Mouse (Mus musculus): ENCODE data around the gene Abcc6. TPM values are rescaled to one million over a fixed set of nuclear protein-coding genes. Genes with fewer than 3 reads are reported as not detected.

Abcc6 gene
- polyA plus RNA-seq, 1 experiment = not detected

- no peak for TF ChIP-seq GATA1 (IDR thresholded peaks at IDR 0.05; ENCODE audit: borderline replicate concordance, low read length)
- TF ChIP-seq FLI1 (IDR thresholded peaks at IDR 0.05; ENCODE audit: low read length) = peak; percentile 91
- Histone ChIP-seq H3K4me1 (peaks cover 62% of the 10 kb centered on the region), H3K4me3 (replicated peaks) (peak overlapping the region; percentile 93), H3K27me3 (replicated peaks) (no peaks in the 10 kb centered on the region), H3K9me3 (peaks cover 23% of the 10 kb centered on the region), H3K36me3 (replicated peaks; ENCODE audit: low read length) (peaks cover 27% of the 10 kb centered on the region)
These were observed 107.0 kb downstream of the Abcc6 start for GRCm38 (mm10) chr7:45922928-45923761.

DNA sequence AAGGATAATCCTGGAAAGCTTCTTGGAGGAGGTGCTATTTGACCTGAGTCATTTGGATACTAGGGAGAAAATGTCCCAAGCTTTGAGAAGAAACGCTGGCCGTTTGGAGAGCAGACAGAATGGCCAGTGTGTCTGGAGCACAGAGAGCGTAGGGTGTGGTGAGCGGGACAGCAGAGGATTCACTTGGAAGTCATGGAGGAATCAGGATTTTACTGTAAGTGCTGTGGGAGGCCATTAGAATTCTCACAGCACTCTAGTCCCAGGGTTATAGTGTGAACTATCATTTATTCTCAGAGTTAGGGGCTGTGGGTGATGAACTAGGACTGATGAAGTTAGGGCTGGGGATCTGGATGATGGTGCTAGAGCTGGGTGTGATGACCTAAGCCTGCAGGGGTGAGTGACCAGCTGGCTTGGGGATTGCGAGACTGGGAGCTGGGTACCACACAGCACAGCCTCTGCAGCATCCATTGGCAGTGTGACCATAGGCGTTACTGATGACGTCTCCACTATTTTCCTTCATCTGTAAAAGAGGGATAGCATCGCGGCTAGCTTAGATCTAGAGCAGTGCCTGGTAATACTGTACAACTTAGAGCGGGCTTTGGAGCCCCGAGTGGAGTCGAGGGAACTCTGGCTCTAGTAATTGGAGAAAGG is 108.0 kb downstream of the Abcc6 start:
- Histone ChIP-seq H3K27me3 (replicated peaks) (no peaks in the 10 kb centered on the region), H3K4me1 (peaks cover 73% of the 10 kb centered on the region), H3K9me3 (peaks cover 13% of the 10 kb centered on the region), H3K4me3 (replicated peaks) (peak overlapping the region; percentile 93), H3K36me3 (replicated peaks; ENCODE audit: low read length) (peaks cover 34% of the 10 kb centered on the region)
- no peak for TF ChIP-seq FLI1 (IDR thresholded peaks at IDR 0.05; ENCODE audit: low read length)
- no peak for TF ChIP-seq GATA1 (IDR thresholded peaks at IDR 0.05; ENCODE audit: borderline replicate concordance, low read length)

- TF ChIP-seq FLI1 (IDR thresholded peaks at IDR 0.05; ENCODE audit: low read length) (no peak), GATA1 (IDR thresholded peaks at IDR 0.05; ENCODE audit: borderline replicate concordance, low read length) (no peak)
- Histone ChIP-seq H3K36me3 (replicated peaks; ENCODE audit: low read length) (peaks cover 38% of the 10 kb centered on the region), H3K27me3 (replicated peaks) (no peaks in the 10 kb centered on the region), H3K4me1 (peaks cover 81% of the 10 kb centered on the region), H3K4me3 (replicated peaks) (peak within 1 kb of the TSS; percentile 93), H3K9me3 (peaks cover 9% of the 10 kb centered on the region)
These were observed 108.9 kb downstream of the Abcc6 start, which contains the start of gene Emp3 for GRCm38 (mm10) chr7:45921242-45921621. Gene Emp3, minus strand, starts transcription at chr7:45921404.

- Histone ChIP-seq H3K36me3 (replicated peaks; ENCODE audit: low read length) (peaks cover 40% of the 10 kb centered on the region), H3K4me3 (replicated peaks) (peak overlapping the region; percentile 92), H3K4me1 (peaks cover 86% of the 10 kb centered on the region), H3K27me3 (replicated peaks) (no peaks in the 10 kb centered on the region), H3K9me3 (peaks cover 6% of the 10 kb centered on the region)
- TF ChIP-seq GATA1 (IDR thresholded peaks at IDR 0.05; ENCODE audit: borderline replicate concordance, low read length) = no peak
- no peak for TF ChIP-seq FLI1 (IDR thresholded peaks at IDR 0.05; ENCODE audit: low read length)
These were observed 109.4 kb downstream of the Abcc6 start for GRCm38 (mm10) chr7:45920583-45921241.

GRCm38 (mm10) chr7:45919761-45920160 is 110.3 kb downstream of the Abcc6 start:
- Histone ChIP-seq H3K27me3 (replicated peaks) (no peaks in the 10 kb centered on the region), H3K4me3 (replicated peaks) (peak overlapping the region; percentile 92), H3K36me3 (replicated peaks; ENCODE audit: low read length) (peaks cover 45% of the 10 kb centered on the region), H3K9me3 (no peaks in the 10 kb centered on the region), H3K4me1 (peaks cover 86% of the 10 kb centered on the region)
- TF ChIP-seq FLI1 (IDR thresholded peaks at IDR 0.05; ENCODE audit: low read length) (no peak), GATA1 (IDR thresholded peaks at IDR 0.05; ENCODE audit: borderline replicate concordance, low read length) (no peak)

DNA sequence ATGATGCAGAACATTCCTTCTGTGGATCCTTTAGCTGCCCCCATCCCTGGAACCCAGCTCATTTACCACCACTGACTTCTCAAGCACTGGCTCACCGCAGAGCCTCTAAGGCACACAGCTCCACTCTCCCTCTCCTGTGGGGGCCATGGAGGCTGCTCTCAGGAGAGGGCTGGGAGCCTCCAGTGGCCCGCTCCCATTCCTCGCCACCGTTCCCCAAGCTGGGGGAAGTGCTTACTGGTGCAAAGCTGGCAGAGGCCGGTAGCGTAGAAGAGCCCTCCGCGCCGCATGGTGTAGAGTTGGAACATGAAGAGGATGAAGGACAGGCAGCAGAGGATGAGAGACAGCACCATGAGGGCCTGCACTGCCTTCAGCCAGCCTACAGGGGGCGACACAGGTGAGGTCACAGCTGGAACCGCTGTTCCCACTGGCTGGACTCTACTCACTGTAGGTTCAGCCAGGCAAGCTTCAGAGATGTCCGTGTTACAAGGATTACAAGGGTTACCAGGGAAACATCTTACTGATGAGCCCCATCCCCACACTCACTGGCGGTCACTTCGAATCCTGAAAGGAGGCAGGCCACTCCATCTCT is 110.9 kb downstream of the Abcc6 start:
- Histone ChIP-seq H3K4me3 (replicated peaks) (peak overlapping the region; percentile 69), H3K9me3 (no peaks in the 10 kb centered on the region), H3K36me3 (replicated peaks; ENCODE audit: low read length) (peaks cover 51% of the 10 kb centered on the region), H3K27me3 (replicated peaks) (no peaks in the 10 kb centered on the region), H3K4me1 (peaks cover 83% of the 10 kb centered on the region)
- TF ChIP-seq FLI1 (IDR thresholded peaks at IDR 0.05; ENCODE audit: low read length) (no peak), GATA1 (IDR thresholded peaks at IDR 0.05; ENCODE audit: borderline replicate concordance, low read length) (no peak)

- H3K27me3 ChIP-seq (replicated peaks) = no peaks in the 10 kb centered on the region
- H3K4me1 ChIP-seq = peaks cover 71% of the 10 kb centered on the region
- H3K36me3 ChIP-seq (replicated peaks; ENCODE audit: low read length) = peaks cover 64% of the 10 kb centered on the region
- no peak overlapping the region for H3K4me3 ChIP-seq (replicated peaks)
- H3K9me3 ChIP-seq = no peaks in the 10 kb centered on the region
- TF ChIP-seq FLI1 (IDR thresholded peaks at IDR 0.05; ENCODE audit: low read length) (no peak), GATA1 (IDR thresholded peaks at IDR 0.05; ENCODE audit: borderline replicate concordance, low read length) (no peak)
These were observed 112.2 kb downstream of the Abcc6 start for GRCm38 (mm10) chr7:45917926-45918325.

Other genes starting within 250 kb of the Abcc6 start
- gene Lmtk3, start 246.6 kb downstream of the Abcc6 start, polyA plus RNA-seq (2012; ENCODE audit: insufficient read depth, low replicate concordance) = 0.67 and 0.79 TPM in 2 replicates
- gene Sult2b1, start 245.6 kb downstream of the Abcc6 start, polyA plus RNA-seq (2012; ENCODE audit: insufficient read depth, low replicate concordance) = 1.00 TPM in 1 of 2 replicates, not detected in the other
- 157 and 160 TPM in 2 replicates for gene Cyth2, start 215.7 kb downstream of the Abcc6 start, polyA plus RNA-seq (2012; ENCODE audit: insufficient read depth, low replicate concordance)
- 0.08 and 0.82 TPM in 2 replicates for gene Kcnj14, start 205.5 kb downstream of the Abcc6 start, polyA plus RNA-seq (2012; ENCODE audit: insufficient read depth, low replicate concordance)
- 6.0 and 20.5 TPM in 2 replicates for gene Grwd1, start 199.4 kb downstream of the Abcc6 start, polyA plus RNA-seq (2012; ENCODE audit: insufficient read depth, low replicate concordance)
- 331 and 1,292 TPM in 2 replicates for gene Kdelr1, start 157.5 kb downstream of the Abcc6 start, polyA plus RNA-seq (2012; ENCODE audit: insufficient read depth, low replicate concordance)
- gene Grin2d, start 151.9 kb downstream of the Abcc6 start, polyA plus RNA-seq (2012; ENCODE audit: insufficient read depth, low replicate concordance) = 0.31 and 2.6 TPM in 2 replicates
- gene Syngr4, start 133.6 kb downstream of the Abcc6 start, polyA plus RNA-seq (2012; ENCODE audit: insufficient read depth, low replicate concordance) = 2.7 and 6.4 TPM in 2 replicates
- gene Tmem143, start 133.4 kb downstream of the Abcc6 start, polyA plus RNA-seq (2012; ENCODE audit: insufficient read depth, low replicate concordance) = 19.2 and 32.5 TPM in 2 replicates
- gene Emp3, start 108.9 kb downstream of the Abcc6 start, polyA plus RNA-seq (2012; ENCODE audit: insufficient read depth, low replicate concordance) = 176 and 453 TPM in 2 replicates
- 0.82 TPM in 1 of 2 replicates, not detected in the other for gene Ccdc114, start 106.2 kb downstream of the Abcc6 start, polyA plus RNA-seq (2012; ENCODE audit: insufficient read depth, low replicate concordance)
- 172 and 218 TPM in 2 replicates for gene Nomo1, start 3.4 kb upstream of the Abcc6 start, polyA plus RNA-seq (2012; ENCODE audit: insufficient read depth, low replicate concordance)
- gene Kcnj11, start 70.5 kb upstream of the Abcc6 start, polyA plus RNA-seq (2012; ENCODE audit: insufficient read depth, low replicate concordance) = 1.1 TPM in 1 of 2 replicates, not detected in the other
- gene Abcc8, start 149.7 kb upstream of the Abcc6 start, polyA plus RNA-seq (2012; ENCODE audit: insufficient read depth, low replicate concordance) = not detected in 2 replicates
- not detected in 2 replicates for gene Ush1c, start 208.2 kb upstream of the Abcc6 start, polyA plus RNA-seq (2012; ENCODE audit: insufficient read depth, low replicate concordance)
- not detected in 2 replicates for gene Otog, start 210.7 kb upstream of the Abcc6 start, polyA plus RNA-seq (2012; ENCODE audit: insufficient read depth, low replicate concordance)

Measured in megakaryocyte, embryonic 14.5 days (primary cell).